Mouse (Mus musculus) heart, postnatal 14 days (tissue): ENCODE measurements at regions not wholly inside any gene's neighbourhood (a gene's known extent, or its start where the extent isn't known, plus 50 kb on each side); places are given as distances from the start of the nearest gene placed in this dataset.
"Not testable (repeated sequence)": the region's sequence is repeated elsewhere in the genome, so short reads cannot be mapped to it uniquely, and the experiment has no call there.

ENCODE experiments used
- DNase-seq, 2 experiments: peaks; one replicate each; pipeline ENCODE4 v3.0.0; 2021 to 2022
- intact Hi-C: fragments of 180-260 bp; cut with DNase I; formaldehyde crosslinking; loops from one replicate; pipeline ENCODE4 v1.15.1; 2025

GRCm38 (mm10) chr17:83025340-83025816 lies 189.7 kb upstream of the Pkdcc start:
- intact Hi-C loops: loop anchor here (5.0 to 10.0 kb wide), 3 partner anchors 227 to 822 kb away; partner anchors contain the start of genes Haao and Kcng3
- DNase-seq: peak; percentile 76 to 84

GRCm38 (mm10) chr17:83034914-83035573 lies 180.0 kb upstream of the Pkdcc start:
- intact Hi-C loops: no loop called here
- peak in 1 of 2 experiments; percentile 18 for DNase-seq

GRCm38 (mm10) chr17:83035574-83035918 lies 179.5 kb upstream of the Pkdcc start:
- intact Hi-C loops: no loop called here

GRCm38 (mm10) chr17:83039563-83039962 lies 175.5 kb upstream of the Pkdcc start:
- intact Hi-C loops: no loop called here
- no peak for DNase-seq

More at GRCm38 (mm10) chr17:83035574-83035918, 179.5 kb upstream of the Pkdcc start:
- DNase-seq: no peak

- DNase-seq: no peak
Observed at GRCm38 (mm10) chr17:83044515-83044914, 170.6 kb upstream of the Pkdcc start.

GRCm38 (mm10) chr17:83049972-83050535 lies 165.0 kb upstream of the Pkdcc start:
- no peak for DNase-seq
- intact Hi-C loops: no loop called here

More at GRCm38 (mm10) chr17:83044515-83044914, 170.6 kb upstream of the Pkdcc start:
- intact Hi-C loops: loop anchor here (1.0 kb wide), 1 partner anchor 207 kb away; no protein-coding TSS in a partner anchor

GRCm38 (mm10) chr17:83050591-83051197 lies 164.4 kb upstream of the Pkdcc start:
- intact Hi-C loops: no loop called here
- DNase-seq: no peak

GRCm38 (mm10) chr17:83052613-83053140 lies 162.4 kb upstream of the Pkdcc start:
- intact Hi-C loops: no loop called here

GRCm38 (mm10) chr17:83057832-83058231 lies 157.3 kb upstream of the Pkdcc start:
- no peak for DNase-seq
- intact Hi-C loops: no loop called here

More at GRCm38 (mm10) chr17:83052613-83053140, 162.4 kb upstream of the Pkdcc start:
- no peak for DNase-seq

- intact Hi-C loops: no loop called here
- no peak for DNase-seq
Observed at GRCm38 (mm10) chr17:83061843-83062242, 153.2 kb upstream of the Pkdcc start.

- intact Hi-C loops: no loop called here
- no peak for DNase-seq
Observed at GRCm38 (mm10) chr17:83063848-83064247, 151.2 kb upstream of the Pkdcc start.

GRCm38 (mm10) chr17:83064376-83064775 lies 150.7 kb upstream of the Pkdcc start:
- intact Hi-C loops, DNase-seq: not testable (repeated sequence)

- intact Hi-C loops: no loop called here
- DNase-seq: peak; percentile 34 to 68
Observed at GRCm38 (mm10) chr17:83069246-83069645, 145.8 kb upstream of the Pkdcc start.

GRCm38 (mm10) chr17:83071746-83072145 lies 143.3 kb upstream of the Pkdcc start:
- DNase-seq: no peak
- intact Hi-C loops: loop anchor here (5.0 kb wide), 1 partner anchor 51 kb away; no protein-coding TSS in a partner anchor

- DNase-seq: no peak
- intact Hi-C loops: loop anchor here (5.0 kb wide), 1 partner anchor 50 kb away; no protein-coding TSS in a partner anchor
Observed at GRCm38 (mm10) chr17:83072175-83072574, 142.9 kb upstream of the Pkdcc start.

- no peak for DNase-seq
- intact Hi-C loops: loop anchor here (5.0 kb wide), 1 partner anchor 47 kb away; no protein-coding TSS in a partner anchor
Observed at GRCm38 (mm10) chr17:83074893-83075292, 140.2 kb upstream of the Pkdcc start.

- intact Hi-C loops: no loop called here
- peak in 1 of 2 experiments; percentile 25 for DNase-seq
Observed at GRCm38 (mm10) chr17:83077737-83078600, 137.1 kb upstream of the Pkdcc start.

GRCm38 (mm10) chr17:83078601-83079360 lies 136.3 kb upstream of the Pkdcc start:
- peak in 1 of 2 experiments; percentile 22 for DNase-seq
- intact Hi-C loops: no loop called here

GRCm38 (mm10) chr17:83079361-83079685 lies 135.8 kb upstream of the Pkdcc start:
- intact Hi-C loops: no loop called here
- DNase-seq: no peak
